Mouse (Mus musculus) bone marrow macrophage, adult 2 months (primary cell): ENCODE measurements around the gene Nudt8.

Source experiments
- CTCF ChIP-seq: IDR thresholded peaks from 2 replicates; pipeline ENCODE4 v1.5.1; 2012; ENCODE audit warnings: low read depth, mild to moderate bottlenecking, low read length, moderate library complexity
- POLR2A ChIP-seq: IDR thresholded peaks from 2 replicates; pipeline ENCODE4 v1.6.1; 2012; ENCODE audit warnings: mild to moderate bottlenecking, low read depth, low read length, borderline replicate concordance

DNA sequence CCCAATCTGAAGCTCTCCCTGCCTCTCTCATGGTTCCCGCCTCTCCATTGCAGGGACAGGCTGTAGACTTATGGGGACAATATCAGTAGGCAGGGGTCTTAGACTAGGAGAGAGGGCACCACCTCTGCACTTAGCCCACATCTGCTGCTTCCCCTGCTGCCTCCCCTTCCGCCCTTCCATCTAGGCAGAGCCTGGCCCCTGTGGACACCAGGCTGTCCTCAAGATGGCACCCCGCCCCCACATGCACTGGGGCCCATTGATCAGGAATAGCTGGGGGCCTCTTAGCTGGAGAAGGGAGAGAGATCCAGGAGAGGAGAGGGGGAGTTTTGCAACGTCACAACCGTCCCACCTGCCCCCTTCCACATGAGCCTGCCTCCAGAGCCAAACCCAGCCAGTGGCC lies 8.0 kb upstream of the Nudt8 start, which contains the start of gene Tbx10:
- no peak for TF ChIP-seq CTCF
- TF ChIP-seq POLR2A = no peak
